Mouse (Mus musculus) left cerebral cortex, postnatal 25 days (tissue): Measurements from ENCODE around the gene 1810046K07Rik. TPM values are rescaled to one million over a fixed set of nuclear protein-coding genes. Genes with fewer than 3 reads are reported as not detected.

Source experiments
- DNase-seq, 2 experiments: peaks; one replicate each; pipeline ENCODE4 v3.0.0; 2022; ENCODE audit warnings: low spot score in 2 of 2, mixed read lengths in 1 of 2
- intact Hi-C: fragments of 180-260 bp; cut with DNase I; formaldehyde crosslinking; loops from one replicate; pipeline ENCODE4 v1.15.1; 2025
- total RNA-seq, 2 experiments: library from RNA; stranded (reverse); gene quantifications; 2 replicates each; pipeline ENCODE4 v1.2.3; 2021

Gene 1810046K07Rik
- total RNA-seq, result not detected

- no peak for DNase-seq
- intact Hi-C loops, result no loop called here
Measured at GRCm38 (mm10) chr9:51328731-51329130, at the start of gene 1810046K07Rik. TSS of gene 1810046K07Rik (minus strand) at chr9:51328917.

- DNase-seq, result no peak
- intact Hi-C loops, result no loop called here
Measured at GRCm38 (mm10) chr9:51369560-51369959, 40.8 kb upstream of the 1810046K07Rik start.

- intact Hi-C loops, result no loop called here
- DNase-seq, result no peak
Measured at GRCm38 (mm10) chr9:51367124-51367523, 38.4 kb upstream of the 1810046K07Rik start.

- intact Hi-C loops, result no loop called here
- DNase-seq, result no peak
Measured at GRCm38 (mm10) chr9:51364059-51364458, 35.3 kb upstream of the 1810046K07Rik start.

GRCm38 (mm10) chr9:51353511-51353910, 24.8 kb upstream of the 1810046K07Rik start:
- peak in 1 of 2 experiments; percentile 18 for DNase-seq
- intact Hi-C loops, result no loop called here

- no peak for DNase-seq
- intact Hi-C loops, result no loop called here
Measured at GRCm38 (mm10) chr9:51352896-51353295, 24.2 kb upstream of the 1810046K07Rik start.

- intact Hi-C loops, result no loop called here
- no peak for DNase-seq
Measured at GRCm38 (mm10) chr9:51349422-51349821, 20.7 kb upstream of the 1810046K07Rik start.

GRCm38 (mm10) chr9:51345768-51346167, 17.1 kb upstream of the 1810046K07Rik start:
- DNase-seq, result no peak
- intact Hi-C loops, result no loop called here

GRCm38 (mm10) chr9:51335294-51336010, 6.7 kb upstream of the 1810046K07Rik start:
- peak; percentile 86 to 94 for DNase-seq
- intact Hi-C loops, result loop anchor here (1.0 to 5.0 kb wide), 3 partner anchors 429 to 617 kb away; no protein-coding TSS in a partner anchor

- intact Hi-C loops, result no loop called here
- no peak for DNase-seq
Measured at GRCm38 (mm10) chr9:51331449-51332238, 2.9 kb upstream of the 1810046K07Rik start.

GRCm38 (mm10) chr9:51327555-51327903, 1.2 kb downstream of the 1810046K07Rik start:
- DNase-seq, result no peak
- intact Hi-C loops, result no loop called here

GRCm38 (mm10) chr9:51326619-51327554, 1.8 kb downstream of the 1810046K07Rik start:
- intact Hi-C loops, result no loop called here
- peak in 1 of 2 experiments; percentile 19 for DNase-seq

- intact Hi-C loops, result no loop called here
- DNase-seq, result no peak
Measured at GRCm38 (mm10) chr9:51324406-51325065, 4.2 kb downstream of the 1810046K07Rik start.

- no peak for DNase-seq
Measured at GRCm38 (mm10) chr9:51320096-51320495, 8.6 kb downstream of the 1810046K07Rik start.

GRCm38 (mm10) chr9:51318246-51318645, 10.5 kb downstream of the 1810046K07Rik start:
- no peak for DNase-seq
- intact Hi-C loops, result no loop called here

More at GRCm38 (mm10) chr9:51320096-51320495, 8.6 kb downstream of the 1810046K07Rik start:
- intact Hi-C loops, result no loop called here

GRCm38 (mm10) chr9:51317322-51317721, 11.4 kb downstream of the 1810046K07Rik start:
- no peak for DNase-seq
- intact Hi-C loops, result no loop called here

- no peak for DNase-seq
- intact Hi-C loops, result no loop called here
Measured at GRCm38 (mm10) chr9:51315402-51316063, 13.2 kb downstream of the 1810046K07Rik start.

GRCm38 (mm10) chr9:51312554-51313317, 16.0 kb downstream of the 1810046K07Rik start:
- intact Hi-C loops, result no loop called here
- DNase-seq, result no peak
